Mouse (Mus musculus) sigmoid colon, adult 10 weeks (tissue): ENCODE data around the gene Olfr1094. TPM values are rescaled to one million over a fixed set of nuclear protein-coding genes. Genes with fewer than 3 reads are reported as not detected.

Experiments used
- polyA plus RNA-seq: library from polyadenylated mRNA; stranded (reverse); fragments of 350-450 nt; fragmentation: Illumina TruSeq; extraction: RNeasy Lipid Tissue Mini Kit (QIAGEN cat#74804); gene quantifications from one replicate; pipeline ENCODE4 v1.2.3, GENCODE M21; 2014; ENCODE audit warnings: low read depth, low replicate concordance

Olfr1094 gene
- polyA plus RNA-seq: not detected

DNA sequence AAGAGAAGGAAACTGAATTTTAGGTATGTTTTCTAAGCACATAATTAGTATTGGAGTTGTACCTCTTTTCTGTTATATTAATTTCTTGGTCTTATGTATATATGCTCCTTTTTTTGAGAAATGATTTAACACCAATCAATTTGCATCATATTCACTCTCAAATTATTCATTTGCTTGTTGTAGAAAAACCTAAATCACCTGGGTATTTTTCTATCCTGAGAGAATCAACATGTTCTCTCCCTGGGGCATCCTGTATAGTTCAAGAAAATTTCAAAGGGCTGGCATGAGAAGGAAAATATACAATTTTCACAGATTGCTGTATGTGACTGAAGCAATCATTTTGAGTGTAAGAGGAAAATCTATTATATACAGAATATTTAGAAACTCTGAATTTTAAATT, at the start of gene Olfr1094:
Gene Olfr1094 (plus strand): TSS at position 301 of the 400 bp plus-strand sequence.

DNA sequence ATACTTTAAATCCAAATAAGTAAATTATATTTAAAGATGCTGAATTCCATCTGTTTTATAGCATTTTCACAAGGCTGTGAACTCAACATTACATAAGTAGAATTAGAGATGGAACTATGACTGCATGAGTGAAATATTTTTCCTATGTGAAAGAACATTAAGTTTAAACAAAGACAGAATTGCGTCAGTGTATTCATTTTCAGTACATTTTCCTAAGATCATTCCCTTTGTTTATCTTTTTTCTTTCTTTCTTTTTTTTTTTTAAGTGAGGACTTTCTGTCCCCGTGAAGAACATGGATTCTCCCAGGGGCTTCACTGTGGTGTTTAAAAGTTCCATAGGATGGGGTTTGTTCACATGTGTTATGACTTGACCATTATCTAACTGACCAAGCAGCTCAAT, 42.3 kb upstream of the Olfr1094 start, which contains the start of gene Olfr1093:
Gene Olfr1093 (plus strand): TSS at position 301 of the 400 bp plus-strand sequence.

DNA sequence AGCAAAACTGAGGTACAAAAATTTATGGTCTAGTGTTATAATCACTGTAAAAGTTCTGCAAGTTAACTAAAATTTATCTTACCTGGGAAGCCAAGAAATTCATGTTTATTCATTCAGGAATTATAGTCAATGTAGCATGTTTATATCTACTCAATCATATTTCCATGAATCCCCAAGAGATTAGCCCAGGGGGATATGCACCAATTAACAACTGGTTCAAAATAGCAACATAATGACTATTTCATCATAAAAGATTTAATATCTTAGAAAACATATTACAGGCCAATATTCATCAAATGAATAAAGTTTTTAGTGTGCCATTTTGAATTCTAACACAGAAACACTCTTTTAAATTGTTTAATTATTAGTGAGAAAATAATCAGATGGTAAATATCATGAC, 14.5 kb upstream of the Olfr1094 start, which contains the start of gene Olfr141:
Gene Olfr141 (minus strand): TSS at position 101 of the 400 bp plus-strand sequence.

DNA sequence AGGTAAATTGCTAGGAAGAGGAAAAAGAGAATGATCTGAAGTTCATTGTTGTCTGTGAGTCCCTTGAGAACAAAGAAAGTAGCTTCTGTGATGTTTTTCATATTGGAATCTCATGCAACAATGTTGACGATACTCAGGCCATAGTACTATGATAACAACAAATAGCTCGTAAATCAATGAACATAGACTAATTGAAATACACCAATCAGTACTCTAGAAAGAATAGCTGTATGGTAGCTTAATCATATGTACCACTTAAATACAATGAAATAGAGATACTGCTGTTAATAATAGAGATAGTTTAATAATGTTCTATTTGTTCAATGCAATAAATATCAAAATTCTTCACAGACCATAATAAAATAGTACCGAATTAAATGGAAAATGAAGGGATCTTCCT, 27.1 kb downstream of the Olfr1094 start, which contains the start of gene Olfr1095:
Gene Olfr1095 (minus strand): TSS at position 101 of the 400 bp plus-strand sequence.

DNA sequence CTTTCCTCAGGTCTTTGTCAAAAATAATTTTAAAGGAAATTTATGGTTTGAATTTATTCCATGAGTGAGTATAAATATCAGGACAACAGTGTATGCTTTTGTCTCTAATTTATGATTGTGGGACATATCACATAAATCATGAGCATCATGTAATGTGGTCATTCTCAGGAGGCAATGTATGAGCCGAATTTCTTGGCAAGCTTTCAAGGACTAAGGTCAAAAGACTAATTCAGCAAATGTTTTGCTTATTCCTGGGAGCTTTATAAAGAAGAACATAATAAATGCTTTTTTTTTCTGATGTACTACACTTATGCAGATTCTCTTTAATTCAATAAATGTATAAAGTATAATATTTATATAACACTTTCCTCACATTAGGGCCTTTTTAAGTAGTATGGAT, 50.2 kb downstream of the Olfr1094 start, which contains the start of gene Gm13723:
Gene Gm13723 (minus strand): TSS at position 101 of the 400 bp plus-strand sequence.

Other genes with a start within 250 kb of the Olfr1094 start
- not detected for gene Olfr1082, start 225.7 kb upstream of the Olfr1094 start, polyA plus RNA-seq
- not detected for gene Olfr1084, start 184.9 kb upstream of the Olfr1094 start, polyA plus RNA-seq
- not detected for gene Olfr1085, start 162.6 kb upstream of the Olfr1094 start, polyA plus RNA-seq
- gene Olfr1086, start 144.6 kb upstream of the Olfr1094 start, polyA plus RNA-seq: not detected
- gene Olfr1087, start 126.3 kb upstream of the Olfr1094 start, polyA plus RNA-seq: not detected
- not detected for gene Olfr1089, start 91.0 kb upstream of the Olfr1094 start, polyA plus RNA-seq
- gene Olfr1090, start 65.7 kb upstream of the Olfr1094 start, polyA plus RNA-seq: not detected
- gene Olfr1093, start 42.2 kb upstream of the Olfr1094 start, polyA plus RNA-seq: not detected
- gene Olfr141, start 14.6 kb upstream of the Olfr1094 start, polyA plus RNA-seq: not detected
- gene Olfr1095, start 27.0 kb downstream of the Olfr1094 start, polyA plus RNA-seq: not detected
- not detected for gene Gm13723, start 50.1 kb downstream of the Olfr1094 start, polyA plus RNA-seq
- not detected for gene Olfr1097, start 67.6 kb downstream of the Olfr1094 start, polyA plus RNA-seq
- not detected for gene Olfr1098, start 99.9 kb downstream of the Olfr1094 start, polyA plus RNA-seq
- not detected for gene Olfr1099, start 136.0 kb downstream of the Olfr1094 start, polyA plus RNA-seq
- gene Olfr1100, start 155.3 kb downstream of the Olfr1094 start, polyA plus RNA-seq: not detected
- not detected for gene Olfr1101, start 166.6 kb downstream of the Olfr1094 start, polyA plus RNA-seq
- gene Olfr1102, start 173.7 kb downstream of the Olfr1094 start, polyA plus RNA-seq: not detected
- not detected for gene Olfr1104, start 202.4 kb downstream of the Olfr1094 start, polyA plus RNA-seq
- gene Olfr1105, start 211.9 kb downstream of the Olfr1094 start, polyA plus RNA-seq: not detected
- not detected for gene Olfr1106, start 227.6 kb downstream of the Olfr1094 start, polyA plus RNA-seq